Mouse (Mus musculus): ENCODE measurements at regions not wholly inside any gene's neighbourhood (a gene's known extent, or its start where the extent isn't known, plus 50 kb on each side); places are given as distances from the start of the nearest gene placed in this dataset.
A peak's percentile ranks its signal among the peaks of the same experiment; 100 is the strongest.

- Histone ChIP-seq H3K9me3 (replicated peaks; ENCODE audit: control insufficient read depth, low read length) (no peaks in the 10 kb centered on the region), H3K27ac (ENCODE audit: low read depth) (no peak overlapping the region), H3K4me2 (ENCODE audit: low read depth, low read length) (no peak overlapping the region), H3K9ac (replicated peaks; ENCODE audit: low read depth, low read length) (no peak overlapping the region), H3K4me1 (ENCODE audit: control insufficient read depth, insufficient read depth) (peaks cover 25% of the 10 kb centered on the region), H3K4me3 (ENCODE audit: low read depth, low read length) (no peak overlapping the region), H3K36me3 (replicated peaks; ENCODE audit: control insufficient read depth, insufficient read depth, low read length) (no peaks in the 10 kb centered on the region), H3K27me3 (ENCODE audit: control insufficient read depth, insufficient read depth, low read length) (no peaks in the 10 kb centered on the region)
- DNase-seq (ENCODE audit: low spot score) (no peak), ATAC-seq (ENCODE audit: insufficient read depth, low read depth) (no peak)
- TF ChIP-seq CTCF (IDR thresholded peaks at IDR 0.05; ENCODE audit: low read depth) (no peak), EP300 (IDR thresholded peaks at IDR 0.05; ENCODE audit: low read depth) (no peak)
- 58% methylated on average over 4 of the region's 4 CpGs for WGBS
These were observed 204.0 kb upstream of the Spdye4c start for GRCm38 (mm10) chr2:128386846-128387621.

- Histone ChIP-seq H3K9me3 (replicated peaks; ENCODE audit: control insufficient read depth, low read length) (no peaks in the 10 kb centered on the region), H3K4me2 (ENCODE audit: low read depth, low read length) (no peak overlapping the region), H3K4me1 (ENCODE audit: control insufficient read depth, insufficient read depth) (peaks cover 21% of the 10 kb centered on the region), H3K36me3 (replicated peaks; ENCODE audit: control insufficient read depth, insufficient read depth, low read length) (no peaks in the 10 kb centered on the region), H3K27me3 (ENCODE audit: control insufficient read depth, insufficient read depth, low read length) (no peaks in the 10 kb centered on the region), H3K27ac (ENCODE audit: low read depth) (no peak overlapping the region), H3K9ac (replicated peaks; ENCODE audit: low read depth, low read length) (no peak overlapping the region), H3K4me3 (ENCODE audit: low read depth, low read length) (no peak overlapping the region)
- no peak for TF ChIP-seq EP300 (IDR thresholded peaks at IDR 0.05; ENCODE audit: low read depth)
- no peak for TF ChIP-seq CTCF (IDR thresholded peaks at IDR 0.05; ENCODE audit: low read depth)
- ATAC-seq (ENCODE audit: insufficient read depth, low read depth), result no peak
- no peak for DNase-seq (ENCODE audit: low spot score)
- WGBS, result 54% methylated on average over 8 of the region's 8 CpGs
These were observed 203.0 kb upstream of the Spdye4c start for GRCm38 (mm10) chr2:128387851-128388471.

GRCm38 (mm10) chr2:128388883-128389470, 202.0 kb upstream of the Spdye4c start:
- H3K4me3 ChIP-seq (ENCODE audit: low read depth, low read length), result no peak overlapping the region
- no peak overlapping the region for H3K4me2 ChIP-seq (ENCODE audit: low read depth, low read length)
- H3K36me3 ChIP-seq (replicated peaks; ENCODE audit: control insufficient read depth, insufficient read depth, low read length), result no peaks in the 10 kb centered on the region
- H3K4me1 ChIP-seq (ENCODE audit: control insufficient read depth, insufficient read depth), result peaks cover 27% of the 10 kb centered on the region
- H3K27me3 ChIP-seq (ENCODE audit: control insufficient read depth, insufficient read depth, low read length), result no peaks in the 10 kb centered on the region
- no peak for TF ChIP-seq EP300 (IDR thresholded peaks at IDR 0.05; ENCODE audit: low read depth)
- no peak for TF ChIP-seq CTCF (IDR thresholded peaks at IDR 0.05; ENCODE audit: low read depth)
- DNase-seq (ENCODE audit: low spot score) (no peak), ATAC-seq (ENCODE audit: insufficient read depth, low read depth) (no peak)
- WGBS, result 30% methylated on average over 7 of the region's 7 CpGs
- H3K27ac ChIP-seq (ENCODE audit: low read depth), result no peak overlapping the region
- H3K9me3 ChIP-seq (replicated peaks; ENCODE audit: control insufficient read depth, low read length), result no peaks in the 10 kb centered on the region
- H3K9ac ChIP-seq (replicated peaks; ENCODE audit: low read depth, low read length), result no peak overlapping the region

GRCm38 (mm10) chr2:128392344-128392743, 198.7 kb upstream of the Spdye4c start:
- H3K4me2 ChIP-seq (ENCODE audit: low read depth, low read length), result peak overlapping the region; percentile 20
- no peak for TF ChIP-seq EP300 (IDR thresholded peaks at IDR 0.05; ENCODE audit: low read depth)
- TF ChIP-seq CTCF (IDR thresholded peaks at IDR 0.05; ENCODE audit: low read depth), result no peak
- H3K4me3 ChIP-seq (ENCODE audit: low read depth, low read length), result no peak overlapping the region
- no peaks in the 10 kb centered on the region for H3K27me3 ChIP-seq (ENCODE audit: control insufficient read depth, insufficient read depth, low read length)
- WGBS, result 45% methylated on average over 9 of the region's 9 CpGs
- peaks cover 41% of the 10 kb centered on the region for H3K4me1 ChIP-seq (ENCODE audit: control insufficient read depth, insufficient read depth)
- H3K9me3 ChIP-seq (replicated peaks; ENCODE audit: control insufficient read depth, low read length), result no peaks in the 10 kb centered on the region
- DNase-seq (ENCODE audit: low spot score) (no peak), ATAC-seq (ENCODE audit: insufficient read depth, low read depth) (no peak)
- H3K36me3 ChIP-seq (replicated peaks; ENCODE audit: control insufficient read depth, insufficient read depth, low read length), result no peaks in the 10 kb centered on the region
- no peak overlapping the region for H3K9ac ChIP-seq (replicated peaks; ENCODE audit: low read depth, low read length)
- 0 out of 2 replicates have a peak overlapping the region, but pooled peaks have one; percentile 14 for H3K27ac ChIP-seq (ENCODE audit: low read depth)

GRCm38 (mm10) chr2:128393401-128393800, 197.6 kb upstream of the Spdye4c start:
- no peak overlapping the region for H3K4me3 ChIP-seq (ENCODE audit: low read depth, low read length)
- H3K4me2 ChIP-seq (ENCODE audit: low read depth, low read length), result peak overlapping the region; percentile 34
- H3K4me1 ChIP-seq (ENCODE audit: control insufficient read depth, insufficient read depth), result peaks cover 32% of the 10 kb centered on the region
- no peak for ATAC-seq (ENCODE audit: insufficient read depth, low read depth)
- no peak for DNase-seq (ENCODE audit: low spot score)
- no peaks in the 10 kb centered on the region for H3K9me3 ChIP-seq (replicated peaks; ENCODE audit: control insufficient read depth, low read length)
- H3K9ac ChIP-seq (replicated peaks; ENCODE audit: low read depth, low read length), result 0 out of 2 replicates have a peak overlapping the region, but pooled peaks have one; percentile 37
- WGBS, result 35% methylated on average over 8 of the region's 8 CpGs
- H3K27me3 ChIP-seq (ENCODE audit: control insufficient read depth, insufficient read depth, low read length), result no peaks in the 10 kb centered on the region
- no peaks in the 10 kb centered on the region for H3K36me3 ChIP-seq (replicated peaks; ENCODE audit: control insufficient read depth, insufficient read depth, low read length)
- TF ChIP-seq CTCF (IDR thresholded peaks at IDR 0.05; ENCODE audit: low read depth) (no peak), EP300 (IDR thresholded peaks at IDR 0.05; ENCODE audit: low read depth) (no peak)
- H3K27ac ChIP-seq (ENCODE audit: low read depth), result no peak overlapping the region
